Mouse (Mus musculus): ENCODE measurements around the gene Hspd1.

DNA sequence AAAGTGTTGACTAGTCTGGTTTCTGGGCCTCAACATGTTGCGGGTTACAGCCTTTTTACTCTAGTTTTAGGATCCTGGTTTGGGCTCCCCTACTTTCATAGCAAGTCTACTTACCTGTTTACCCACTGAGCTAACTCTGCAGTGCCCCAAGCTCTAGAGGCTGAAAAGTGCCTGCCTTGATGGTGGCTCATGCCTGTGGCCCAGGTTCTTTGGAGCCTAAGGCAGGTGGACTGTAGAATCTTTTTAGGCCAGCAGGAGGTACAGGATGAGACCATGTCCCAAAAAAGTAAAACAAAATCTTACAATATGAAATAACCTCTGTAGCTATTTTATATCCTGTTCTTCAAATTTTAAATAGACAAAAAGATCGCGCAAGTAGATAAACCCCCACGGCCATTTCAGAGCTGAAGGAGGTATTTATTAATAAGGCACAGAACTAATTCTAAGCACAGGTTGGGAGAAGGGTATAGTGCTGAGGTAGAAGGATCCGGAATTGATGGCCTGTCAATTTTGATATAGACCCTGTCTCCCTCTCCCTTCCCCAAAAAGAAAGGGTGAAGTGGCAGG lies 1.5 kb upstream of the Hspd1 start:
- no peak for TF ChIP-seq CTCF (IDR thresholded peaks at IDR 0.05; ENCODE audit: low read depth)
- no peak for TF ChIP-seq EP300 (optimal IDR thresholded peaks at IDR 0.05)
